Mouse (Mus musculus): ENCODE measurements around the gene Cmtm5.
"Not testable (repeated sequence)": the region's sequence is repeated elsewhere in the genome, so short reads cannot be mapped to it uniquely, and the experiment has no call there.

Gene Cmtm5

DNA sequence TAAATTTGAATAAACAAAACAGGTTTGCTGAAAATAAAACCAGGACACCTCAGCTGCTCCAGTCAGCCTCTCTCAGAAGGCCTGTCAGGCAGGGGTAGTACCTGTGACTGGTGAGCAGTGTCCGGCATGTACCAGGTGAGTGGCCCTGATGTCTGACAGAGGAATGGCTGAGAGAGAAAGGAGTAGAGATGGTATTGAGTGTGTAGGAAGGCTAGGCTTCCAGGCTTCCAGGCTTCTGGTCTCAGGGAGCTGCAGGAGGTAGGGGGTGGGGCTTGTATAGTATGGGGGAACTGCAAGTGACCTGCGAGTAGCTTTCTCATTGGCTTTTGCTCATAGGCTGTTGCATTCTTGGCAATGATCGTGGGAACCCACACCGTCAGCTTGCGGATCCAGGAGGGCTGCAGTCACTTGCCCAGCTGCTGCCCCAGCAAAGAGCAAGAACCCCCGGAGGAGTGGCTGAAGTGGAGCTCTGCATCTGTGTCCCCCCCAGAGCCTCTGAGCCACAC, 3.4 kb upstream of the Cmtm5 start, which contains the start of gene Il25:
Il25 (plus strand) TSS at position 51 of the 506 bp plus-strand sequence.
- DNase-seq (ENCODE audit: low read depth, low spot score), result no peak

DNA sequence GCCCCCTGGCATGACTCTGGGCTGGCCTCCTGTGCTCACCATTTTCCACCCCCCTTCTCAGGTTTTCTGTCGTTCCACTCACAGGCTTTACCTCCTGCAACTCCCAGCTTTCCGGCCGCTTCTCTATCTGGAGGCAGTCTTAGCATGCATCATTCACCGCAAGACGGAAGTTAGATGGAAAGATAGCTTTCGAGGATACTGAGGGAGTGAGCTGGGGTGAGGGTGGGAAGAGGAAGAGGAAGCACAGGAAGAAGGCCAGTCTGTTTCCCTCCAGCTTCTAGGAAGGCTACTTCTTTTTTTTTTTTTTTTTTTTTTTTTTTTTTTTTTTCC, 735 bp downstream of the Cmtm5 start:
- no peak for DNase-seq (ENCODE audit: low read depth, low spot score)

DNA sequence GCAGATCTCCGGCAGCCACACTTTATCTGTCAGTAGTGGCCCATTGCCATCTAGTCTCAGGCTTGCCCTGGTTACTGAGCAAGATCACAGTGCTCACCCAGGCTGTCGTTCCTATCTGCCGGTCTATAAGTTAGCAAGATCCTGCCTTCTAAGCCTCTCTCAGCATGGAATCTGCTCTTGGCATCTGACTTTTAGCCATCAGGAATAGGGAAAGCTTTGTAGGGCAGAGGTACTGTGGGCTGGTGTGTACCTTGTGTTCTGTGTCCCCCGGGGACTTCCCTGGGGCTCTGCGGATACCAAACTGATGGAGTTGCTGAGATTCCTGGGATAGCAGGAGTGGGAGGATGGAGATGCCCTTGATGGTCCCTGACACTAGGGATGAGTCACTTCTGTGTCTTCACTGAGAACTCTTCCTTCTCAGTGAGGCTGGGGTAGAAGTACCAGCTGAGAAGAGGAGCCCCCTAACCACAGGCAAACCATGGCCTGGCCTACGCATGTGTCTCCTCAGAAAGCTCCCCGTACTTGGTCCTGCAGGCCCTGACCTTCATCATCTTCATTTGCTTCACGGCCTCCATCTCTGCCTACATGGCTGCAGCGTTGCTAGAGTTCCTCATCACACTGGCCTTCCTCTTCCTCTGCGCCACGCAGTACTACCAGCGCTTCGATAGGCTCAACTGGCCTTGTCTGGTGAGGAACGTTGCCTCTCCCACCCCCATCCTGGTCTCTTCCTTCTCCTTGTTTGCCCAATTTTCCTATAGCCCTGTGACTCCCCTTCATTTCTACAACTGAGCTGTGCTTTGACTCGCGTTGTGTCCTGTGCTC, 1.5 kb downstream of the Cmtm5 start:
- DNase-seq (ENCODE audit: low read depth, low spot score), result no peak

DNA sequence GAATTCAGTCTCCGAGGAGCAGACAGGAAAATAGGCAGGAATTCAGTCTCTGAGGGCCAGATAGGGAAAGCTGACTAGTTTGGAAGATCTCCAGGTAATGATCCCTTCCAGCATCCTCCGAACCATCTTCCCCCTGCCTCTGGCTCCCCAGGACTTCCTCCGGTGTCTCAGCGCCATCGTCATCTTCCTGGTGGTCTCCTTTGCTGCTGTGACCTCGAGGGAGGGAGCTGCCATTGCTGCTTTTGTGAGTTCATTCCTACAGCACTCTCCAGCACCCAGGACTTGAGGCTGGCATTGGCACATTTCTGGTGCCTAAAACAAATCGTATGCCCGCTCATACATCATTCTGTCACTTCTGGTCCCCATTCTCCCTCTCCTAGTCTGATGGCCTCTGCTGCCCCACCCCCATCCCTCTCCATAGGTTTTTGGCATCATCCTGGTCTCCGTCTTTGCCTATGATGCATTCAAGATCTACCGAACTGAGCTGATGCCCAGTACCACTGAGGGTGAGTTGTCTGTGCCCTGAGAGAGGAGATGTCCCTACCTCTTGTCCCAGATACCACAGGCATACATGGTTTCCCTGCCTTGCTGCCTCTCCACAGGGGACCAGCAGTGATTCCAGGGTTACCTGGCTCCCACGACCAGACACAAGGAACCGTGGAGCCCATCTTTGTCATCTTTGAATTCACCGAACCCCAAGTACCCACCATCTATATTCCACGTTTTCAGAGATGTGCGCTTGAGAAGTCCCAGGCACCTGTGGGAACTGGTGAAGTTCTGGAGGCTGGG, 2.6 kb downstream of the Cmtm5 start:
- no peak for DNase-seq (ENCODE audit: low read depth, low spot score)

DNA sequence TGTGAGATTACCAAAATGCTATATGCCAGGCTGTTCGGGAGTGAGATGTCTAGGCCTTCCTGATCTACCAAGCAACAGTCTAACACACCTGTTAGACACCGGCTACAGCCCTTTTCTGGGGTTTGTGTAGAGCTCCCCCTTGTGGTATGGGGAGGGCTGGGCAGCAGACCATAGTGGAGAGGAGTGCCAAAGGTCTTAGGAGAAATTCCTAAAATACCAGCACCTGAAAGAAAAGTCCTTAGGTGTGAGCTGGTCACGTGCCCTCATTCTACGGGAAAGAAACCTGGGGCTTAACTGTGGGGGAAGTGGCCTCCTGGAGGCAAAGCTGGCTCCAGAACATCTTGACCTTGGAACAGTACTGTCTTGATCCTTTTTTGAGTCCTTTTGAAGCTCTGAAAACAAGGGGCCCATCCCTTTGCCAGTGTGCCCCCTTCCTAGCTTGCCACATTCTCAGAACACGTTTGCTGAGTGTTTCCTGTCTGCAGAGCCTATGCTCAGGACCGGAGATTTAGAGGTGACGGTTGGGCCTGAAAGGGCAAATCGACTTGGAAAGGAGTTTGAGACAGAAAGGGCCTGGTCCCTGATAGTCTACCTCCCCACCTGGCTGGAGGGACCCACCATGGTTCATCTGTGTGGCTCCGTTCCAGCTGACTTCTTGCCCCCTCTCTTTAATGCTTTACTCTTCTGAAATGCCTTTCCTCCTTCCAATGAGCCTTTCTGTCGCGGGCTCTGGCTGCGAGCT, 3.5 kb downstream of the Cmtm5 start:
- peak; percentile 74 for DNase-seq (ENCODE audit: low read depth, low spot score)

DNA sequence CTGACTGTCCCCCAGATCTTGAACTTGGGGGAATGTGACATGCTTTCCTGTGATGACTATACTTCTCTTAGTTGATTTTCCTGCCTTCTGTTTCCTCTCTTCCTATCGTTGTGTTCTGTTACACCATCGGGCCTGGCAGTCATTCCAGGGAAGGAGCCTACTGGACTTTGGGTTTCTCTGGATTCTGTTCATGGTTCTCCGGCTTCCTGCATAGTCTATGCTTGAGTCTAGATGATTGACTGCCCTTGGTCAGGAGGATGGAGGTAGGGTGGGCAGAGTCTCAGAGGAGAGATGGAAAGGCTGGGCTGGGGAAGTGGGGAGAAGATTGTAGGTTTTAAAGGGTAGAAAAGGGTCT, 4.1 kb downstream of the Cmtm5 start:
- DNase-seq (ENCODE audit: low read depth, low spot score), result no peak

DNA sequence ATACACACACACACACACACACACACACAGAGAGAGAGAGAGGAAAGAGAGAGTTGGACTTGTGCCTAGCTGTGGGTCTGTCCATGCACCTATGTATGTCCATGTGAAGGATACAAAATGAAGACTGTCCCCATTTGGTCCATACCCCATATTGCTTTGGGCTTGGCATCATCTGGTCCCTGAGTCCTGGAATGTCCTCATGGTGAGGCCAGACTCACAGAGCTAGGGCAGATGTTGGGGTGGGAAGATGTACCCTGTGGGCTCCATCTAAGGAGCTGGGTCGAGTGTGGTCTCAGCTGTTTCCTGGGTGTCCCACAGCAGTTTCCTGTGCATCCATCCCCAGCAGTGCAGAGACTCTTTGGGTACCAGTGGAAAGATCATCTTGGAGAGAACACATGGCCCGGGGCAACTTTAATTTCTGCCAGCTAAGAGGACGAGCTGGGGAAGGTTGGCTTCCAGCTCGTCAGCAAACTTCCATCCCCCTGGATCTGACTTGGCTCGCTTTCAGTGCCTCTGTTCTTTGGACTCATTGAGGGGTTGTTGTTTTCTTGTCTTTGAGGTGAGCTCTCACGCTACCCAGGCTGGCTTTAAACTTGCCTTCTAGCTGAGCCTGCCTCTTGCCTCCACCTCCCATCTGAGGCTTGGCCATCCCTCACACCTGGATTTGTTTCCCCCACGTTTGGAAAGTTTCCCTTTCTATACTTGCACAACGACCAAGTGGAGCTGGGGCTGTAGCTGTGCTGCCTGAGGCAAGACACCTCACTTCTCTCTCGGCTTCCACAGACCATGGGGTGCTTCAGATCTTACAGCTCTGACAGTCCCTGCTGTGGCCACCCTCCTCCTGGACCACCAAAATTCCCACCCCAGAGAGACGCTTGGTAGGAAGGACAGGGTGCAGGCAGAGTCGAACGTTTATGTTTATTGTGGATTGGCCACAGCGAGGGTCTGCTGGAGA, 5.2 kb downstream of the Cmtm5 start:
- DNase-seq (ENCODE audit: low read depth, low spot score), result no peak

DNA sequence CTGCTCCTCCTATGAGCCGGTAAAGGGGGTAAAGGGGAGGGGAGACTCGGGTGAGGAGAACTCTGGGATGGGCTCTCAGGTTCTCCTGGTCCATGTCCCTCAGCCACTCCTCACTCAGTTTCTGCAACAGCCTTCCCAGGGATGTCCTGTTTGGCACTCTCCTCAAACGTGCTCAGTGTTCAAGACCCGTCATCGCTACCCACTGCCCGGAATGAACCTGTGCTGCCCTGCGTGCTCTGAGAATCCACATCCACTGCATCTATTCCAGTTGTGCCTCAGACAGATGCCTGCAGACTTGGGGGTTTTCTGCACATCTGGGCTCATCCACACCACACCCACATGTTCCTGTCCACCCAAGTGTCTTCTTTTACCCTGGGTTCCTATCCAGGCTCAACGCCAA, 6.4 kb downstream of the Cmtm5 start:
- no peak for DNase-seq (ENCODE audit: low read depth, low spot score)

DNA sequence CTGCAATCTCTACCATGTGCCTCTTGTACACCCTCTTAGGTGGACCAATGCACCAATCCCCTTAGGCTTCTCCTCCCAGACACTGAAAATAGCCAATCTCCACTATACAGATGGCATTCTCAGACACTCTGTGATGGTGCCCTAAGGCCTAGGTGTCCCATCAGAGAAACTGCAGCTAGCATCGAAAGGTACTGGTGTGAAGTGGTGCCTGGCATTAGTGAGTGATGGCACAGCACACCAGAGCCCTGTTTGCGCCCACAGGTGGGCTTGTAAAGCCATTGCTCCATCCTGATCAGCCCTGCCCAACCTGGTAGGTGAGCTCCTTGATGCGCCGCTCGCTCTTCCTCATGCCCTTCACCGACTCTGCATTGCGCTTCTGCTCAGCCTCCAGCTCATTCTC, 7.9 kb downstream of the Cmtm5 start:
- DNase-seq (ENCODE audit: low read depth, low spot score), result no peak

DNA sequence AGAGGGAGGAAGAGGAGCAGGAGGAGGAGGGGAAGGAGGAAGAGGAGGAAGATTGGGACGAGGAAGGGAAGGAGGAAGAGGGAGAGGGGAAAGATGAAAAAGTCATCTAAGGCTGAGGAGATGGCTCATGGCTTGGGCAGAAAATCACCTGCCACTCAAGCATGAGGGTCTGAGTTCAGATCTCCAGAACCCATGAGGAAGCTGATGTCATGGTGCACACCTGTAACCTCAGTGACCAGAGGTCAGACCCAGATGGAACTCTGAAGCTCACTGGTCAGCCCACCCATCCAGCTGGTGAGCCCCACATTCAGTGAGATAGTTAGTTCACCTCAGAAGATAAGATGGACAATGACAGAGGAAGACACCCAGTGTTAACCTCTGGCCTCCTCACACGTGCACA, 8.9 kb downstream of the Cmtm5 start:
- no peak for DNase-seq (ENCODE audit: low read depth, low spot score)

DNA sequence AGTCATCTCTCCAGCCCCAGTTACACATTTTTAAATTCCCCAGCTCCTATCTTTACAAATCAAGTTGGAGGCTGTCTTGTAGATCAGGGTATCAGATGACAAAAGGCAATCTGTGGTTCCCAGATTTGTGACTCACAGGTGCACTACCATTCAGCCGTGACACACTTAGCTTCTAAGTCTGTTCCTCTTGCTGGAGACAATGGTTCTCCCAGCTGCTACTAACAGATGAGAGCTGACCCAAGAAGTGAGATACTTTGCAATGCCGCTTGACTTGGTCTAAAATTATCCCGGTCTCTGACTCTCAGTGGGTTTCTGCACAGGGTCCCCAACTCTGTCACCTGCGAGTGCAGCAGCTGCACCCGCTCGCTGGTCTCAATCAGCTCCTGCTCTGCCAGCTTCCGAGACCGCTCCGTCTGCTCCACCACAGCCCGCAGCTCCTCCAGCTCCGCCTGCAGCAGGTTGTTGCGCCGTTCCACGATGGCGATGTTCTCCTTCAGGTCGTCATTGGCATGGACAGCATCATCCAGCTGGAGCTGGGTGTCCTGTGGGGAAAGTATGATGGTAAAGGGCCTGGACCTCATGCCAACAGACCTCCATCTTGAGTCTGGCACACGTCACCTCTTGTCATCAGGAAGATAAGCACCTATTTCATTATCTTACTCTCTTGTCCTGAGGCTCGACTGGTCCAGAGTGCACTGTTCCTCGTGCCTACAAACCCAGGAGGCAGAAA, 10.1 kb downstream of the Cmtm5 start:
- DNase-seq (ENCODE audit: low read depth, low spot score), result no peak

DNA sequence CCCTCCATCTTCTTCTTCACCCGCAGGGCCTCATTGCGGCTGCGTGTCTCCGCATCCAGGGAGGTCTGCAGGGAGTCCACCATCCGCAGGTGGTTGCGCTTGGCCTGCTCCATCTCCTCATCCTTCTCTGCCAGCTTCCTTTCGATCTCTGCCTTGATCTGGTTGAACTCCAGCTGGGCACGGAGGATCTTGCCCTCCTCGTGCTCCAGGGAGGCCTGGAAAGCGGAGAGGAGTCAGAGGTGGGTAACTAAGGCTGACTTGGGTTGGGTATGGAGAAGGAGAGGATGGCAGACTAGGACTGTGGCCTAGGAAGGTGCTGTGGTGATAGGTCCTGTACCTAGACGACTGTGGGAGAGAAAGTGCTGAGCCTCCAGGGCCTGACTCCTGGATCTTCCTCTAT, 10.9 kb downstream of the Cmtm5 start:
- not testable (repeated sequence) for DNase-seq (ENCODE audit: low read depth, low spot score)

DNA sequence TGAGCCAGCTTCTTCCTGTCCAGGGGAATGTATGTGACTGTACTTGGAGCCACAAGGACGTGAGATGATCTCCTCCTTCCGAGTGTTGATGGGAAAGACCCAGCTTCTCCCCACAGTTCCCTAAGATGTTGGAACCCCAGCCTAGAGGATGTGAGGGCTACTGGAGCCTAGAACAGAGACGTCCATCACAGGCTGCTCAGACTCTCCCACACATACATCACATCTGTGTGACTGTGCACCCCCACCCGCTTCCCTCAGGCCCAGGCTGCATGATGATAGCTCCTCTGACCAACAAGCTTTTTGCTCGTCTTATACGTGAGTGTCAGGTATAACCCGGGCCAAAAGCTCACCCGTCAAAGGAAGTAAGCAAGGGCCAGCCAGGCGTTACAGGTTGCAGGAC, 12.7 kb downstream of the Cmtm5 start:
- no peak for DNase-seq (ENCODE audit: low read depth, low spot score)

DNA sequence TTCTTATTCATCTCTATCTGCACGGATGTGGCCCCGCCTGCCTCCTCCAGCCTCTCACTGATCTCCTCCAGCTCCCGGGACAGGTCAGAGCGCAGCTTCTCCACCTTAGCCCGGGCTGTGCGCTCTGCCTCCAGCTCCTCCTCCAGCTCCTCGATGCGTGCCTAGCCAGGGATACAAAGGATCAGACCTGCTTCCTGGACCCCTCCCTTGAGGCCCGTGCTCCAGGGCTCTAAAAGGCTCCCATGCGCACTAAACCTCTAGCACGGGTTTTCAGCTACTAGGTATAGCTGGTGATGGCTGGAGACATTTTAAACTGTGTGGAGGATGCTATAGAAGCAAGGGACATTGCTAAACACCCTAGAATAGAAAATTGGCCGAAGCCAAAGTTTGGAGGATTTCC, 14.4 kb downstream of the Cmtm5 start:
- DNase-seq (ENCODE audit: low read depth, low spot score), result no peak

DNA sequence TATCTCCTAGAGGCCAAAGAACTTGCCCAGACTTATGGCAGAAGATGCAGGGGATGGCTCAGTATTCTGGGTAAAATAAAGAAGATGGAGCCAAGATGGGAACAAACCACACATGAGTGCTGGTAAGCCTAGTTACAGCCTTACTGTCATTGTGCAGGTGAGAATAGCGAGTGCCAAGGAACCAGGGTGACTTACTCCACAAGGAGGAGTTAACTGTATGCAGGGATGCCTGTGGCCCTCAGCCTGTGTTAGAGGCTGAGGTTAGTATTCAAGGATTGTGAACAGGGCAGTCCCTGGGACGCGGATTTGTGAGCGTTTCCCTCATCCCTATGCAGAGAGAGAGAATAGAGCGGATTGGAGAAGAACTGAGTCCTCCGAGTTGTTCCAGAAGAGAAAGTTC, 15.5 kb downstream of the Cmtm5 start:
- no peak for DNase-seq (ENCODE audit: low read depth, low spot score)

DNA sequence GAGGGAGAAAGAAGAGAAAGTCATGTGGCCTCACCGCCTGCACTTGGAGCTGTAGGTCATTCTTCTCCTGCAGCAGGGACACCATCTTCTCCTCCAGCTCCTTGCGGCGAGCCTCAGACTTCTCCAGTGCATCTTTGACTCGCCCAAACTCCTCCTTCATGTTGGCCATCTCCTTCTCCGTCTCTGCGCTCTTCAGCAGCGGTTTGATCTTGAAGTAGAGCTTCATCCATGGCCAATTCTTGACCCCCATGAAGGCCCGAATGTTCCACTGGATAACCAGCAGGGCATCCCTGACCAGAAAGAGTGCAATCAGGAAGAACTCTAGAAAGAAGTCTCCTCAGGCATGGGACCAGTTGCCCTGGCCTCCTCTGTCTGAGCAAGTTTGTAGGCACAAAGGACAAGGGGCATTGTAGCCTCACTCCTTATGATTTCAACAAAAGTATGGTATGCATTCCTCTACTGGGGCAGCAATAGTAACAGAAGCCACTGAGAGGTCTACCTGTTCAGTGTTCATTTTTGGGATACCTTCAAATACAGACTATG, 17.7 kb downstream of the Cmtm5 start:
- no peak for DNase-seq (ENCODE audit: low read depth, low spot score)

DNA sequence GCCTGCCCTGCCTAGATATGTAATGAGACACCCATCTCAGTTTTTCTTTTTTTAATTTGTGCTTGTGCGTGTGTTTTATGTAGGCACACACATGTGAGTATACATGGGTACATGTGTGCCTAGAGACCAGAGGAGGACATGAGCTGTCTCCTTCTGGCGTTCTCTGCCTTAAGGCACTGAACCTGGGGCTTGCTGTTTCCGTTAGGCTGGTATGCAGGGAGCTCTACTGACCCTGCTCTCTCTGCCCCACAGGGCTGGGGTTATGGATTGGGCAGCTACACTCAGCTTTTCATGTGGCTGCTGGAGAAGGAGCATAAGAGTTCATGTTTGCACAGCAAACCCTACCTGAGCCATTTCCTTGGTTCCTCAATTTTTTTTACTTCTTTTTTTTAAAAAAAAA, 18.4 kb downstream of the Cmtm5 start:
- no peak for DNase-seq (ENCODE audit: low read depth, low spot score)

DNA sequence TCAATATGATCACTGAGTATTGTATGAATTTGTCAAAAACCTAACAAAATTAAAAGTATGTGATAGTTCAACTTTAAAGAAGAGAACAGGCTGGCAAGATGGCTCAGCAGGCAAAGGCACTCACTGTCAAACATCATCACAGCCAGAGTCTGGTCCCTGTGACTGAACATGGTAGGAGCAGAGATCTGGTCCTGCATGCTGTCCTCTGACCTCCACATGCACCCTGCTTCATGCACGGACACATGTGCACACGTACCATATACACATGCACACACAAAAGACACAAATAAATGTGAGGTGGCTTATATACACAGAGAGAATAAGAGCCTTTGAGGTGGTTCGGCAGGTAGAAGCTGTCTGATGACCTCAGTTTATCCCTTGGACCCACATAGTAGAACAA, 19.4 kb downstream of the Cmtm5 start:
- no peak for DNase-seq (ENCODE audit: low read depth, low spot score)

DNA sequence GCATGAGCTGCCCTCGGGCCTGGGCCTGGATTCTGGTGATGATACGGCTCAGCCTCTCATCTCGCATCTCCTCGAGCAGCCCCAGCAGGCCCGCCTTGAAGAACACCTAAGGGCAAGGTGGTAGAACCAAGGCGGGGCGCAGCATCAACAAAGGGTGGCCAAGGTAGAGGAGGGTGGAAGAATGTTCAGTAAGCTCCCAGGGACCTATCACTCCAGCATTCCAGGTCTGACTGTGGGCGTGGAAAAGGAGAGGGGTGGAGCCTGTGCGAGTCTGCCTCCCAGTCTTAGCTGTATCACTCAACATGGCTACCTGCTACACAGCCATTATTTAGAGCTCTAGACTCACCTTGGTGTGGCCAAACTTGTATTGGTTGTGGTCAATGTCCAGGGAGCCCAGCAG, 20.5 kb downstream of the Cmtm5 start:
- DNase-seq (ENCODE audit: low read depth, low spot score), result no peak

DNA sequence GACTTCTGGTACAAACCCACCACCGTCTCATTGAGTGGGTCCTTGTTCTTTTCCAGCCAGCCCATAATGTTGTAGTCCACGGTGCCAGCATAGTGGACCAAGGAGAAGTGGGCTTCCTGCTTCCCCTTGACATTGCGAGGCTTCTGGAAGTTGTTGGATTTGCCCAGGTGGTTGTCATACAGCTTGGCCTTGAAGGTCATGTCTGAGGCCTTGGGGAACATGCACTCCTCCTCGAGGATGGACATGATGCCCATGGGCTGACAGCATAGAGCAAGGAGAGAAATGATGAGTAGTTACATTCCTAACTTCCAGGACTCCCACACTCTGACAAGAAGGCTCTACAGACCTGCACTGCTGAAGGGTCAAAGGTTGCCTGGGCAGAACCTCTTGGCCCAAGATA, 22.4 kb downstream of the Cmtm5 start:
- DNase-seq (ENCODE audit: low read depth, low spot score), result no peak
